Mouse (Mus musculus): ENCODE data around the gene Icam4. TPM values are rescaled to one million over a fixed set of nuclear protein-coding genes. Genes with fewer than 3 reads are reported as not detected.
A peak's percentile ranks its signal among the peaks of the same experiment; 100 is the strongest.

Gene Icam4
- polyA plus RNA-seq, 1 experiment from 2014 or later: 231 TPM

- ATAC-seq: 0 out of 2 replicates have a peak, but pooled peaks have one; percentile 23
- WGBS (ENCODE audit: insufficient replicate concordance): 3% methylated on average over 29 of the region's 29 CpGs
- peaks cover 51% of the 10 kb centered on the region for H3K27me3 ChIP-seq (replicated peaks)
- peak overlapping the region; percentile 51 for H3K4me3 ChIP-seq
- peaks cover 55% of the 10 kb centered on the region for H3K4me1 ChIP-seq
- peaks cover 9% of the 10 kb centered on the region; the same call in 1 of the 2 replicates for H3K36me3 ChIP-seq
- H3K4me2 ChIP-seq: peak overlapping the region; percentile 75
- no peaks in the 10 kb centered on the region for H3K9me3 ChIP-seq (replicated peaks)
- H3K27ac ChIP-seq: peak overlapping the region; percentile 50
- H3K9ac ChIP-seq: peak overlapping the region; percentile 44
Observed at GRCm38 (mm10) chr9:21014691-21015570, 14.2 kb upstream of the Icam4 start.

- Histone ChIP-seq H3K9ac (peak within 1 kb of the TSS; percentile 44), H3K27ac (peak within 1 kb of the TSS; percentile 50), H3K36me3 (peaks cover 10% of the 10 kb centered on the region; the same call in 1 of the 2 replicates), H3K4me2 (peak within 1 kb of the TSS; percentile 75), H3K4me3 (peak within 1 kb of the TSS; percentile 51), H3K4me1 (peaks cover 55% of the 10 kb centered on the region), H3K27me3 (replicated peaks) (peaks cover 51% of the 10 kb centered on the region), H3K9me3 (replicated peaks) (no peaks in the 10 kb centered on the region)
- peak; percentile 66 for ATAC-seq
- WGBS (ENCODE audit: insufficient replicate concordance): under 1% methylated on average over 30 of the region's 30 CpGs
Observed at GRCm38 (mm10) chr9:21015571-21016130, 13.5 kb upstream of the Icam4 start, which contains the start of gene Icam1. Gene Icam1, plus strand, starts transcription at chr9:21015985.

DNA sequence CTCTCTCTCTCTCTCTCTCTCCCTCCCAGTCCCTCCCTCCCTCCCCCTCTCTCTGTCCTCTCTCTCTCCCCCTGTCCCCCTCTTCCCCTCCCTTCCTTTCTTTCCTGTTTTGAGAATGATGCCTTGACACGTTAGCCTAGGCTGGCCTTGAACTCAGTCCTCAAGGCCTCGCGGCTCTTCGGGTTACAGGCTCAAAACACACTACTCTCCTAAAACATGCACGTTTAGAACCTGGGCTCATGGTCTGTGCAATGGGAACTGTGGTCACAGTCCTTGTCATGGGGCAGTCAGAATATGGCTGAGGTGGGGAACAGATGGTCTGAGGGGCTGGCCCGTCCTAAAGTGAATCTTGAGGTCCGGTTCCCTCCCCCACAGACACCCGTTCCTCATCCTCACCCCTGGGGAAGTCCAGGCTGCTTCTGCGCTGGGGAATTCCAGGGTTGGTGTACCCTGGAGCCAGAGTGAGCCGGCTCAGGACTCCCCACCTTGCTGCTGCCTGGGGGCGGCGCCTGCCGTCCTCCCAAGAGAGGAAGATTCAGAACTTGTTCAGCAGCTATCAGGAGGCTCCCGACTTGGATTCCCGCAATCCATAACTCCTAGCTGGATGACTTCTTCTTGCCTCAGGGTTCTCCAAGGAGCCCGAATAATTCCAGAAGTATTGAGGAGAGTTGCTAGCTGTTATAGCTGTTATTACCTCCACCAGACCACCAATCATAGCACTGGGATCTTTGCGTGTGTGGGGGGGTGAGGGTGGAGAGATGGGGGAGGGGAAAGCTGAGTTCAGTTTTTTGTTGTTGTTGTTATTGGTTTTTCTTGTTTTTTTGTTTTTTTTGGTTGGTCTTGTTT, 12.6 kb upstream of the Icam4 start:
- peaks cover 51% of the 10 kb centered on the region for H3K27me3 ChIP-seq (replicated peaks)
- peak overlapping the region; percentile 51 for H3K4me3 ChIP-seq
- 0 out of 2 replicates have a peak overlapping the region, but pooled peaks have one; percentile 1 for H3K27ac ChIP-seq
- H3K4me2 ChIP-seq: peak overlapping the region; percentile 75
- peaks cover 51% of the 10 kb centered on the region for H3K4me1 ChIP-seq
- no peaks in the 10 kb centered on the region for H3K9me3 ChIP-seq (replicated peaks)
- WGBS (ENCODE audit: insufficient replicate concordance): 6% methylated on average over 17 of the region's 17 CpGs
- H3K36me3 ChIP-seq: peaks cover 10% of the 10 kb centered on the region; the same call in 1 of the 2 replicates
- peak overlapping the region; percentile 44 for H3K9ac ChIP-seq
- ATAC-seq: 0 out of 2 replicates have a peak, but pooled peaks have one; percentile 8

DNA sequence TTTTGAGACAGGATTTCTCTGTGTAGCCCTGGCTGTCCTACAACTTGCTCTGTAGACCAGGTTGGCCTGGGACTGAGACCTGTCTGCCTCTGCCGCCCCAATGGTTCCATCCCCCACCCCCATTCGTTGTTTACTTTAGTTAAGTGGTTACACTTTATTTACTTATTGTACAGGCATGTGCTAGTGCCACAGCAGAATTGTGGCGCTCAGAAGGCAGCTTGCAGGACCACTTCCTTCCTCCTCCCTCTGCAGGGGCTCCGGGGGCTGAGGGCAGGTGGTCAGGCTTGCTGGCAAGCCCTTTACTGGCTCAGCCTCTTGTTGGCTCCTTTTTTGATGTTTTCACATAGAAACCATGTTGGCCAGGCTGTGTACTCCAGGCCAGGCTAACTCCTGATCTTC, 12.0 kb upstream of the Icam4 start:
- H3K9ac ChIP-seq: peak overlapping the region; percentile 23; the same call in 1 of the 2 replicates
- H3K4me2 ChIP-seq: peak overlapping the region; percentile 75
- peaks cover 10% of the 10 kb centered on the region; the same call in 1 of the 2 replicates for H3K36me3 ChIP-seq
- peaks cover 45% of the 10 kb centered on the region for H3K4me1 ChIP-seq
- H3K9me3 ChIP-seq (replicated peaks): no peaks in the 10 kb centered on the region
- peak overlapping the region; percentile 51 for H3K4me3 ChIP-seq
- H3K27me3 ChIP-seq (replicated peaks): peaks cover 51% of the 10 kb centered on the region
- ATAC-seq: no peak
- no peak overlapping the region for H3K27ac ChIP-seq
- WGBS (ENCODE audit: insufficient replicate concordance): 22% methylated on average over 4 of the region's 4 CpGs

- Histone ChIP-seq H3K4me3 (no peak overlapping the region), H3K27me3 (replicated peaks) (peaks cover 51% of the 10 kb centered on the region), H3K9me3 (replicated peaks) (no peaks in the 10 kb centered on the region), H3K36me3 (peaks cover 10% of the 10 kb centered on the region; the same call in 1 of the 2 replicates), H3K9ac (no peak overlapping the region), H3K27ac (no peak overlapping the region), H3K4me1 (peaks cover 41% of the 10 kb centered on the region), H3K4me2 (no peak overlapping the region)
- WGBS (ENCODE audit: insufficient replicate concordance): 54% methylated on average over 2 of the region's 2 CpGs
- no peak for ATAC-seq
Observed at GRCm38 (mm10) chr9:21018600-21018999, 10.6 kb upstream of the Icam4 start.

DNA sequence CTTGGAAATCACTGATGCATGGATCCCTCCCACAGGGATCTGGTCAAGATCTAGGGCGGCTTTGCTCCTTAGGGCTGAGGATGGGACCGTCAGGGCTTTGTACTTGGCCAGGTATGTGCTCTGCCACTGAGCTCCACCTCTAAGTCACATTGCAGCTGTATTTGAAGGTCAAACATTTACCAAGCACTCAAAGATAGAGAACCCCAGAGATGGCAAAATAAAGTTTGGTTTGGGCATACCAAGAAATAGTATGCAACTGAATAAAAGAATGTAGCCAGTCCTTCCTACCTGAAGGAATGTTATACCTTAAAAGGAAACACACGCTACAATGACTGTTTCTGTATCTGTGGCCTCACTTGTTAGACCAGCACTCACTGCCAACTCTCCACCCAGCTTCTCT, 7.8 kb upstream of the Icam4 start:
- 72% methylated on average over 3 of the region's 3 CpGs for WGBS (ENCODE audit: insufficient replicate concordance)
- peaks cover 19% of the 10 kb centered on the region; the same call in 1 of the 2 replicates for H3K36me3 ChIP-seq
- no peak overlapping the region for H3K27ac ChIP-seq
- no peak overlapping the region for H3K4me3 ChIP-seq
- H3K9ac ChIP-seq: no peak overlapping the region
- H3K4me1 ChIP-seq: peaks cover 29% of the 10 kb centered on the region
- H3K4me2 ChIP-seq: no peak overlapping the region
- peaks cover 28% of the 10 kb centered on the region for H3K27me3 ChIP-seq (replicated peaks)
- no peak for ATAC-seq
- H3K9me3 ChIP-seq (replicated peaks): no peaks in the 10 kb centered on the region

- WGBS (ENCODE audit: insufficient replicate concordance): 71% methylated on average over 6 of the region's 6 CpGs
- H3K4me1 ChIP-seq: peaks cover 29% of the 10 kb centered on the region
- ATAC-seq: no peak
- H3K36me3 ChIP-seq: peaks cover 26% of the 10 kb centered on the region
- no peak overlapping the region for H3K4me2 ChIP-seq
- no peak overlapping the region for H3K9ac ChIP-seq
- H3K4me3 ChIP-seq: no peak overlapping the region
- H3K27me3 ChIP-seq (replicated peaks): peaks cover 18% of the 10 kb centered on the region
- no peak overlapping the region; the same call in 1 of the 2 replicates for H3K27ac ChIP-seq
- no peaks in the 10 kb centered on the region for H3K9me3 ChIP-seq (replicated peaks)
Observed at GRCm38 (mm10) chr9:21022288-21022687, 6.9 kb upstream of the Icam4 start.

GRCm38 (mm10) chr9:21022726-21023125, 6.4 kb upstream of the Icam4 start:
- no peak for ATAC-seq
- Histone ChIP-seq H3K36me3 (peaks cover 29% of the 10 kb centered on the region), H3K27ac (no peak overlapping the region), H3K4me2 (no peak overlapping the region), H3K4me3 (no peak overlapping the region), H3K9ac (no peak overlapping the region), H3K9me3 (replicated peaks) (no peaks in the 10 kb centered on the region), H3K4me1 (peaks cover 29% of the 10 kb centered on the region), H3K27me3 (replicated peaks) (peaks cover 14% of the 10 kb centered on the region; the same call in 1 of the 2 replicates)
- WGBS (ENCODE audit: insufficient replicate concordance): 71% methylated on average over 1 of the region's 1 CpGs

DNA sequence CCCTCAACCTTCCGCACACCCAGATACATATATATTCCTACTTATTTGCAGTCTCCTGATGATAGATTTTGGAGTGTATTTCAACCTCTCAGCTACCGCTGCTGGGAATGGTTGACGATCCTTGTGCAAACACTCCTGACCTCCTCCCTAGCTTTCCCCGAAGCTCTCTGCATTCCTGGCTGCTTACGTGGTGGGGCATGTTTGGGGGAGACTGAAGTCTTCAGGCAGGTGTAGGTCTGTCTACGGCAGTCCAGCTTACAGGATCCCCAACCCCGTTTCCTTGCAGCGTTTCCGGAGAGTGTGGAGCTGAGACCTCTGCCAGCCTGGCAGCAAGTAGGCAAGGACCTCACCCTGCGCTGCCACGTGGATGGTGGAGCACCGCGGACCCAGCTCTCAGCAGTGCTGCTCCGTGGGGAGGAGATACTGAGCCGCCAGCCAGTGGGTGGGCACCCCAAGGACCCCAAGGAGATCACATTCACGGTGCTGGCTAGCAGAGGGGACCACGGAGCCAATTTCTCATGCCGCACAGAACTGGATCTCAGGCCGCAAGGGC, 3.8 kb upstream of the Icam4 start:
- Histone ChIP-seq H3K36me3 (peaks cover 25% of the 10 kb centered on the region), H3K27ac (peak overlapping the region; percentile 45; the same call in 1 of the 2 replicates), H3K27me3 (replicated peaks) (0 out of 2 replicates have a peak, but pooled peaks cover 3% of the 10 kb centered on the region), H3K9me3 (replicated peaks) (no peaks in the 10 kb centered on the region), H3K4me1 (peaks cover 47% of the 10 kb centered on the region), H3K4me3 (no peak overlapping the region), H3K4me2 (no peak overlapping the region), H3K9ac (no peak overlapping the region)
- 79% methylated on average over 19 of the region's 19 CpGs for WGBS (ENCODE audit: insufficient replicate concordance)
- no peak for ATAC-seq

DNA sequence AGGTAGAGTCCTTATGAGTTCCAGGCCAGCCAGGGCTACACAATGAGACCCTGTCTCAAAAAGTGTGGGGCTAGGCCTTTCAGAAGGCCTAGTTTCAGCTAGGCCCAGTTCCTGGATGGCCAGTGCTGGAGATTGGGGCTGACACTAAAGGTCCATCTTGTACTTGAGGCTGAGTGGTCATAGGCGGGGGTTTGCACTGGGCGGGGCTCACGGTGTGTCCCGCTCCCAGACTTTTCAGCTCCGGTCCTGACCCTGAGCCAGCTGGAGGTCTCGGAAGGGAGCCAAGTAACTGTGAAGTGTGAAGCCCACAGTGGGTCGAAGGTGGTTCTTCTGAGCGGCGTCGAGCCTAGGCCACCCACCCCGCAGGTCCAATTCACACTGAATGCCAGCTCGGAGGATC, 2.3 kb upstream of the Icam4 start:
- Histone ChIP-seq H3K9me3 (replicated peaks) (no peaks in the 10 kb centered on the region), H3K27ac (peak overlapping the region; percentile 99), H3K27me3 (replicated peaks) (peaks cover 7% of the 10 kb centered on the region), H3K4me3 (no peak overlapping the region), H3K9ac (no peak overlapping the region), H3K4me1 (peaks cover 58% of the 10 kb centered on the region), H3K4me2 (no peak overlapping the region), H3K36me3 (peaks cover 25% of the 10 kb centered on the region)
- no peak for ATAC-seq
- 82% methylated on average over 12 of the region's 12 CpGs for WGBS (ENCODE audit: insufficient replicate concordance)

- no peaks in the 10 kb centered on the region for H3K9me3 ChIP-seq (replicated peaks)
- H3K4me3 ChIP-seq: no peak overlapping the region
- peaks cover 68% of the 10 kb centered on the region for H3K4me1 ChIP-seq
- no peak for ATAC-seq
- peaks cover 25% of the 10 kb centered on the region for H3K36me3 ChIP-seq
- peaks cover 17% of the 10 kb centered on the region for H3K27me3 ChIP-seq (replicated peaks)
- WGBS (ENCODE audit: insufficient replicate concordance): 67% methylated on average over 8 of the region's 8 CpGs
- H3K4me2 ChIP-seq: no peak overlapping the region; the same call in 1 of the 2 replicates
- peak overlapping the region; percentile 99 for H3K27ac ChIP-seq
- peak overlapping the region; percentile 86; the same call in 1 of the 2 replicates for H3K9ac ChIP-seq
Observed at GRCm38 (mm10) chr9:21027774-21028290, 1.3 kb upstream of the Icam4 start.
